In the genomic region with DNA sequence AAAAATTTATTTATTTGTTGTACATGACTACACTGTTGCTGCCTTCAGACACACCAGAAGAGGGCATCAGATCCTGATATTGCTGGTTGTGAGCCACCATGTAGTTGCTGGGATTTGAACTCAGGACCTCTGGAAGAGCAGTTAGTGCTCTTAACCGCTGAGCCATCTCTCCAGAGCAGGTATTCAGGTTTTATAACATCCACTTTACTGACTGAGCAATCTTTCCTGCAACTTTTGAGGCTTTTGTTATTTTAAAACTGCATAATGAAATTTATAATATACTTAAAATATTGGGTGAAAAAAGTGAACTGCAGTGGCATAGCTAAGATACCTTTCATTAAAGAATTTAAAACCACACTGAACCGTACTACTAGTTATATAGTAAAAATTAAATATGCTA, we compare ENCODE assay signal across 31 mouse cellular contexts.
"Had no signal": no experiment of that assay in that cellular context is flagged by ENCODE, and none has a peak within 500 bp of the region (broad histone marks: within the 10 kb centered on the region; RNA-seq: fewer than 3 reads in every experiment).

No protein-coding gene starts in this region.

- H3K27me3 ChIP-seq: limb, embryonic 12.5 days; limb, embryonic 15.5 days; midbrain, embryonic 15.5 days had no signal

- ATAC-seq: liver, embryonic 12.5 days; liver, postnatal 0 days; midbrain, embryonic 13.5 days; midbrain, embryonic 15.5 days; midbrain, embryonic 16.5 days had no signal

- H3K4me1 ChIP-seq: limb, embryonic 15.5 days; liver, embryonic 12.5 days; liver, embryonic 15.5 days had no signal

- H3K9ac ChIP-seq: limb, embryonic 12.5 days; limb, embryonic 13.5 days; limb, embryonic 15.5 days; liver, embryonic 12.5 days; liver, embryonic 13.5 days; liver, embryonic 14.5 days; liver, embryonic 15.5 days; liver, postnatal 0 days; lung, embryonic 14.5 days; lung, embryonic 15.5 days; midbrain, embryonic 12.5 days; midbrain, embryonic 13.5 days; midbrain, embryonic 15.5 days; neural tube, embryonic 12.5 days; neural tube, embryonic 13.5 days had no signal

- DNase-seq: left cerebral cortex, postnatal 4 days; liver; liver, embryonic 13.5 days; liver, postnatal 0 days; lung, adult 18-20 months; lung, adult 2 months; lung, embryonic 14.5 days; lung, postnatal 10 days; lung, postnatal 14 days; lung, postnatal 36 days; lung, postnatal 4 days had no signal

- H3K4me3 ChIP-seq: limb, embryonic 10.5 days; limb, embryonic 12.5 days; limb, embryonic 13.5 days; limb, embryonic 15.5 days; liver, embryonic 12.5 days; liver, embryonic 13.5 days; liver, embryonic 15.5 days; lung, embryonic 15.5 days; megakaryocyte, embryonic 14.5 days; midbrain, embryonic 10.5 days; midbrain, embryonic 12.5 days; midbrain, embryonic 13.5 days; midbrain, embryonic 15.5 days; myocyte; neural tube, embryonic 12.5 days; neural tube, embryonic 13.5 days had no signal

- H3K9me3 ChIP-seq: limb, embryonic 10.5 days; limb, embryonic 12.5 days; limb, embryonic 13.5 days; limb, embryonic 15.5 days; liver, embryonic 12.5 days; liver, embryonic 13.5 days; liver, embryonic 15.5 days; lung, embryonic 15.5 days; megakaryocyte, embryonic 14.5 days; midbrain, embryonic 10.5 days; midbrain, embryonic 12.5 days; midbrain, embryonic 13.5 days; midbrain, embryonic 15.5 days; neural tube, embryonic 12.5 days; neural tube, embryonic 13.5 days had no signal

- H3K27ac ChIP-seq: limb, embryonic 10.5 days; limb, embryonic 12.5 days; limb, embryonic 13.5 days; limb, embryonic 15.5 days; liver, embryonic 12.5 days; liver, embryonic 13.5 days; liver, embryonic 14.5 days; liver, embryonic 15.5 days; lung, embryonic 15.5 days; macrophage; midbrain, embryonic 10.5 days; midbrain, embryonic 12.5 days; midbrain, embryonic 13.5 days; midbrain, embryonic 15.5 days; neural tube, embryonic 12.5 days; neural tube, embryonic 13.5 days had no signal

- H3K4me2 ChIP-seq: limb, embryonic 12.5 days; limb, embryonic 13.5 days; limb, embryonic 15.5 days; liver, embryonic 11.5 days; liver, embryonic 12.5 days; liver, embryonic 13.5 days; liver, embryonic 15.5 days; lung, embryonic 14.5 days; lung, embryonic 15.5 days; midbrain, embryonic 11.5 days; midbrain, embryonic 12.5 days; midbrain, embryonic 13.5 days; midbrain, embryonic 15.5 days; neural tube, embryonic 12.5 days; neural tube, embryonic 13.5 days had no signal

- H3K36me3 ChIP-seq: limb, embryonic 10.5 days; limb, embryonic 12.5 days; limb, embryonic 13.5 days; limb, embryonic 15.5 days; liver, embryonic 12.5 days; liver, embryonic 13.5 days; liver, embryonic 15.5 days; lung, embryonic 15.5 days; midbrain, embryonic 10.5 days; midbrain, embryonic 12.5 days; midbrain, embryonic 13.5 days; midbrain, embryonic 15.5 days; neural tube, embryonic 12.5 days; neural tube, embryonic 13.5 days had no signal
